Mouse (Mus musculus) neural tube, embryonic 14.5 days (tissue): Measurements from ENCODE around the gene Rab22a. TPM values are rescaled to one million over a fixed set of nuclear protein-coding genes. Genes with fewer than 3 reads are reported as not detected.

ENCODE experiments used
- ATAC-seq: fragments of 200-750 bp; cut with Nextera tagmentation; 2 replicates; pipeline ENCODE4 v1.8.0; 2017; ENCODE audit warnings: low read depth, mild to moderate bottlenecking, moderate TSS enrichment, moderate library complexity
- H3K27ac ChIP-seq: fragments of 300-500 bp; sonication (generic); 2 replicates; pipeline ENCODE4 v1.5.1; 2014; ENCODE audit warnings: low read depth, mild to moderate bottlenecking, control low read depth, low read length, moderate library complexity, mixed read lengths
- H3K27me3 ChIP-seq: fragments of 300-500 bp; sonication (generic); 2 replicates; pipeline ENCODE4 v1.6.1; 2014; ENCODE audit warnings: low read length; ENCODE audit not compliant: control insufficient read depth, insufficient read depth
- H3K36me3 ChIP-seq: fragments of 300-500 bp; sonication (generic); 2 replicates; pipeline ENCODE4 v1.6.1; 2014; ENCODE audit warnings: low read length, mixed read lengths; ENCODE audit not compliant: control insufficient read depth, insufficient read depth
- H3K4me1 ChIP-seq: fragments of 300-500 bp; sonication (generic); 2 replicates; pipeline ENCODE4 v1.6.1; 2014; ENCODE audit warnings: low read length; ENCODE audit not compliant: control insufficient read depth, insufficient read depth
- H3K4me2 ChIP-seq: fragments of 300-500 bp; sonication (generic); 2 replicates; pipeline ENCODE4 v1.6.1; 2014; ENCODE audit warnings: mild to moderate bottlenecking, low read depth, low read length, control low read depth
- H3K4me3 ChIP-seq: fragments of 300-500 bp; sonication (generic); 2 replicates; pipeline ENCODE4 v1.5.1; 2014; ENCODE audit warnings: low read depth, low read length, control low read depth, mixed read lengths
- H3K9ac ChIP-seq: fragments of 300-500 bp; sonication (generic); replicated peaks from 2 replicates; pipeline ENCODE4 v1.6.1; 2014; ENCODE audit warnings: low read depth, mild to moderate bottlenecking, control low read depth, low read length, mixed read lengths
- H3K9me3 ChIP-seq: fragments of 300-500 bp; sonication (generic); 2 replicates; pipeline ENCODE4 v1.6.1; 2016; ENCODE audit warnings: low read length; ENCODE audit not compliant: control insufficient read depth
- WGBS: fragments of 180-500 bp; shearing (Covaris S2); extraction: QIAGEN DNeasy Blood & Tissue Kit; methylation state at CpG from one replicate; pipeline ENCODE4 v1.1.7; 2014; 5-methylcytosine and 5-hydroxymethylcytosine counted together
- polyA plus RNA-seq: library from polyadenylated mRNA; unstranded; fragments of >200 nt; fragmentation: Nextera tagmentation; extraction: Ambion mirVana; gene quantifications from 2 replicates; pipeline ENCODE4 v1.2.1, GENCODE M21; 2014

Rab22a gene
- polyA plus RNA-seq, 1 experiment from 2014 or later: 35.5 TPM

DNA sequence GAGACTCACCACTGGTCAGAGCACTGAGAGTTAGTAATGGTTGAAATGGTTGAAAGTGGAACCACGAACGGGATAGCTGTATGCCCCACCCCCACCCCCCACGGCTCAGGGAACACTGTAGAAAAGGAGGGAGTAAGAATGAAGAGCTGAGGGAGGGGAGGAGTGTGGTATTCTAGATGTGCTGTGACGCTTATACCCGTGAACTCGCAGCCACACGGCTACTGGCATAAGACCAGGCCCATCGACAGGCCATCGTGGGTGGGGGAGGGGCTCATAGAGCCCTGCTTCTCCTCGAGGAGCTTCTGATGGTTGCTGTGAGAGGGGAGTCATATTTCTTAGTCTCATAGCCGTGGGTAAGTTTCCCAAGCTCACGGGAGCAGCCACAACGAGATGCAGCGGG, 64.8 kb downstream of the Rab22a start:
- no peak overlapping the region for H3K27ac ChIP-seq
- WGBS: 12% methylated on average over 14 of the region's 14 CpGs
- no peaks in the 10 kb centered on the region for H3K27me3 ChIP-seq
- 0 out of 2 replicates have a peak, but pooled peaks cover 2% of the 10 kb centered on the region for H3K4me1 ChIP-seq
- ATAC-seq: no peak
- H3K4me3 ChIP-seq: no peak overlapping the region
- H3K9ac ChIP-seq: no peak overlapping the region
- no peaks in the 10 kb centered on the region for H3K36me3 ChIP-seq
- no peak overlapping the region for H3K4me2 ChIP-seq
- no peaks in the 10 kb centered on the region for H3K9me3 ChIP-seq

DNA sequence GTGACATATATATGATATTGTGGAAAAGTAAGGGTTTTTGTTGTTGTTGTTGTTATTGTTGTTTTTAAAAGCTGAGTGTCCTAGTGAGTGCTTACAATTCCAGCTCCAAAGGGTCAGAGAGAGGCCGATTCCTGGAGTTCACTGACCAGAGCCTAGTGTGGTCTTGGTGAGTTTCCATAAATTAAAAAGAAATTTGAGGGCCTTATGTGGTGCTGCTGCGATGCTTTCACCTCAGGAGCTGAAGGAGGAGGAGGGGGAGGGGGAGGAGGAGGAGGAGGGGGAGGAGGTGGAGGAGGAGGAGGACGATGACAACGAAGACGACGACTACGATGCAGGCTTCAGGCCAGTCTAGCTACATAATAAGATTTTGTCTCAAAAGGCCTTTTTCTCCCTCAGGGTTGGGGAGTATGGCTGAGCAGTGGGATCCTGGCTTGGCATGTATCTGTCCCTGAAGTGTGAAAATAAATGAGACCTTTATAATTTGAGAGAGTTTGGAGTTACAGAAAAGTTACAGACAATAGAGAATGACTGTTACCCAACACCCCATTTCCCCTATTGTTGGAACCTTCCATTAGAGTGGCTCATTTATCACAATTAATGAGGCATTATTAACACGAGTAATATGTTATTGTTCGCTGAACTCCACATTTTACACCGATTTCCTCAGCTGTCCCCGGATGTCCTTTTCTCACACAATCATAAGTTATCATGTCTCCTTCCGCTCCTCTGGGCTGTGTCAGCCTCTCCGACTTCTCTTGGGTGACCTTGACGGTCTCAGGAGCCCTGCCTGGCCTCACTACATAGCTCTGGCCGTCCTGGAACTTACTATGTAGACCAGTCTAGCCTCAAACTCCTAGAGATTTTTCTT, 65.6 kb downstream of the Rab22a start:
- 16% methylated on average over 15 of the region's 15 CpGs for WGBS
- Histone ChIP-seq H3K4me2 (no peak overlapping the region), H3K9me3 (no peaks in the 10 kb centered on the region), H3K4me1 (0 out of 2 replicates have a peak, but pooled peaks cover 2% of the 10 kb centered on the region), H3K4me3 (no peak overlapping the region), H3K9ac (no peak overlapping the region), H3K36me3 (no peaks in the 10 kb centered on the region), H3K27ac (no peak overlapping the region), H3K27me3 (no peaks in the 10 kb centered on the region)
- no peak for ATAC-seq

DNA sequence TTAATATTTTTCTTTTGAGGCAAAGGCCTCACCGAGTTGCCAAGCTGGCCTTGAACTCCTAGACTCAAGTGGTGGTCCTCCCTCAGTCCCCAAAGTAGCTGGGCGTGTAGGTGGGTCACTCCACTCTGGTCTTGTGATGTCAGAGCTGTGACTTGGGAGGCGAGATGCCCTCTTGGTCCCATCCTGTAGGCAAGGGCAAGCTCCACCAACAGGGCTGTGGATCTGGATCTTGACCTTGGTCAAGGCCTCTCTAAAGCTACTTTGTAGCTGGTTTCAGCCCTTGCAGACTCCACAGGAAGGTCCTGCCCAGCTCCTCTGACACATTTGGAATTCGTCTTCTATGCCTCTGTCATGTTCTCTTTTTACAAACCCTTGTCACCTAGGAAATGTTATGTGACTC, 66.3 kb downstream of the Rab22a start:
- Histone ChIP-seq H3K9ac (no peak overlapping the region), H3K27ac (no peak overlapping the region), H3K4me3 (no peak overlapping the region), H3K36me3 (no peaks in the 10 kb centered on the region), H3K9me3 (no peaks in the 10 kb centered on the region), H3K27me3 (no peaks in the 10 kb centered on the region), H3K4me1 (0 out of 2 replicates have a peak, but pooled peaks cover 2% of the 10 kb centered on the region), H3K4me2 (no peak overlapping the region)
- WGBS: 81% methylated on average over 4 of the region's 4 CpGs
- no peak for ATAC-seq

DNA sequence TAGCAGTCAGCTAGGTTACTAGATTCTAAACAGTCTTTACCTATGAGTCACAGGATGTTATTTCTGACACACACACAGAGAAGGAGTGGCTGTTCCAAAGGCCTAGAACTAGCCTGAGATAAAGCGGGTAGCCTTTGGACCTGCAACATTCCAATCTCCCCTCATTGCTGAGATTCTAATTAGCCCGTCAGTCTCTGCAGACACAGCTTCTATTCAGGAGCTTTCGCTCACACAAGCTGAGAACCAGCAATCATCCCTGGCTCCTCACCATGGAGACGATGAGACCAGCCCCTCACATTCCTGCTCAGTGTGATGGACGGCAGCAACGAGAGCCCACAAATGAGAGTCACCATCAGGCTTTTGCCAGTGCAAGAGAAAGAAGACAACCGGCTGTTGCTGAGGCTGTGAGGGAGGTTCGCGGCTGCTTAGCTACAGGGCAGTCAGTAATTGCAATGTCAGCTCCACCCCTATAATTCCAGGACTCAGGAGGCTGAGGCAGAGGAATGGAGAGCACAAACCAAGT, 70.9 kb downstream of the Rab22a start:
- no peak overlapping the region for H3K4me3 ChIP-seq
- peak; percentile 77; the same call in 1 of the 2 replicates for ATAC-seq
- H3K36me3 ChIP-seq: no peaks in the 10 kb centered on the region
- no peak overlapping the region for H3K4me2 ChIP-seq
- H3K9ac ChIP-seq: no peak overlapping the region
- no peaks in the 10 kb centered on the region for H3K9me3 ChIP-seq
- H3K4me1 ChIP-seq: 0 out of 2 replicates have a peak, but pooled peaks cover 3% of the 10 kb centered on the region
- 7% methylated on average over 9 of the region's 9 CpGs for WGBS
- H3K27ac ChIP-seq: no peak overlapping the region
- no peaks in the 10 kb centered on the region for H3K27me3 ChIP-seq

DNA sequence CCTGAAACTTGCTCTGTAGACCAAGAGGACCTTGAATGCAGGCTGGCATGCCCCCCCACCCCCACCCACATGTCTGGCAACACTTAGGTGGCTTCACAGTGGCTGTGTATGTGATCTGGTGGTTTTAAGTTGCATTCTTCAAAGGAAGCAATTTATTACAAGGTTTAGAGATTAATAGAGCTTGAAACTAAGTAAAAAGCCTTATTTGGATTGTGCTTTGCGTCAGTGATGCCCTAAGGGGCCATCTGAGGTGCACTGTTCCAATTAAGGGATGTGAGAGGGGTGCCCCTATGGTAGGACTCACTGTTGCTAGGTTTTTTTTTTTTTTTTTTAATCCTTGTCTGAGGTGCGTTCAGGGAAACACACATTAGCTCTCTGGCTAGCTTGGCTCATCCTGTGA, 74.9 kb downstream of the Rab22a start:
- Histone ChIP-seq H3K27me3 (no peaks in the 10 kb centered on the region), H3K9ac (no peak overlapping the region), H3K36me3 (no peaks in the 10 kb centered on the region), H3K9me3 (no peaks in the 10 kb centered on the region), H3K4me2 (no peak overlapping the region), H3K4me3 (no peak overlapping the region), H3K4me1 (peaks cover 11% of the 10 kb centered on the region), H3K27ac (no peak overlapping the region)
- ATAC-seq: no peak
- WGBS: 49% methylated on average over 2 of the region's 2 CpGs

DNA sequence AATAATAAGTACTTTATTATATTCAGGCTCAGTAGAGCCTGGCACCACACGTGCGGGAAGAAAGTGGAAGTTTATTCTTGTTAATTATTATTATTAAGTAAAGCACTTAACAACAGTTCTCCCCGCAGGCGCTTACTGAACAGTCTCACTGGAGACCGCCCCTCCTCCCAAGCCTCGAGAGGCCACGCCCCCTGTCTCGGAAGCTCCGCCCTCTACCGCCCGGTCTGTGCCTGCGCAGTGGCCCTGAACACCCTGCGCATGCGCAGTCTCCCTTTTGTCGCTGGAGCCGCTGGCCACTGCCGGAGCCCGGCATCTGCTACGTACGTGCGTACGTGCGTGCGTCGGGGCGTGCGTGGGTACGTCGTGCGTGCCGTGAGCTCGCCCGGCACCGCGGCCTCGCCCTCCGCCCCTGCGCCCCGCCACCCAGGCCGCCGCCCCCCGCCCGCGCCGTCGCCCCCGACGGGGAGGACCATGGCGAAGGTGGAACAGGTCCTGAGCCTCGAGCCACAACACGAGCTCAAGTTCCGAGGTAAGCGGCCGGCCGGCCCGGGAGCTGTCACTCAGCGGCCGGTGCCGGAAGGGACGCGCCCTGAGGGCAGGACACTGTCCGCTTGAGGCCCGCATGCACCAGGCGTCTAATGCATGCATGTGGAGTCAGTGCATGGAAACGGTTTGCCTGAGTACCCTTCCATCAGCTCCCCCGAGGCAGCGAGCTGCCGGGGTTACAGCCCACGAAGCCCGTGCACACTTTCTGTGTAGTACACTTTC, 77.8 kb downstream of the Rab22a start, which contains the start of gene Vapb:
Gene Vapb (plus strand): TSS at position 290 of the 768 bp plus-strand sequence.
- peak within 1 kb of the TSS; percentile 79 for H3K9ac ChIP-seq
- peak within 1 kb of the TSS; percentile 83 for H3K4me2 ChIP-seq
- WGBS: under 1% methylated on average over 70 of the region's 70 CpGs
- ATAC-seq: peak; percentile 97
- no peaks in the 10 kb centered on the region for H3K9me3 ChIP-seq
- H3K4me1 ChIP-seq: peaks cover 20% of the 10 kb centered on the region
- H3K4me3 ChIP-seq: peak within 1 kb of the TSS; percentile 90
- peak within 1 kb of the TSS; percentile 81 for H3K27ac ChIP-seq
- H3K36me3 ChIP-seq: no peaks in the 10 kb centered on the region
- no peaks in the 10 kb centered on the region for H3K27me3 ChIP-seq

DNA sequence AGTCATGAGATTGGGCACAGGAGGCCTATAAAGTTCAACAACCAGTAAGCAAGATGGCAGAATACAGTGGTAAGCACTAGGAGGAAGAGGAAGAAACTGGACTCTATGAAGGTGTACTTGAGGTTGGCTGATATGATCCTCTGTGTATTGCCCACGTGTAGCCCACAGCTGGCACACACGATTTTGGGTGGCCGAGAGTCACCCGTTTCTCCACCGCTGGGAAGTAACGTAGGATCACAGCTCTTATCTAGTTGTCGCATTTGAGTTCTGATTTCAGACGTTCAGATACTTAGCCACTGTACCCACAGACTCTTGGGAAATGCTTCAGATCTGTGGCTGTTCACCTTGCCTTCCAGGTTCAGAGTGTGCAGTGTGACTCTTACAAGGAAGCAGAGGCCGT, 78.7 kb downstream of the Rab22a start:
- Histone ChIP-seq H3K9me3 (no peaks in the 10 kb centered on the region), H3K4me2 (peak overlapping the region; percentile 83), H3K27ac (no peak overlapping the region), H3K4me1 (peaks cover 23% of the 10 kb centered on the region), H3K9ac (peak overlapping the region; percentile 79), H3K4me3 (peak overlapping the region; percentile 90), H3K27me3 (no peaks in the 10 kb centered on the region), H3K36me3 (no peaks in the 10 kb centered on the region)
- no peak for ATAC-seq
- 85% methylated on average over 9 of the region's 9 CpGs for WGBS

DNA sequence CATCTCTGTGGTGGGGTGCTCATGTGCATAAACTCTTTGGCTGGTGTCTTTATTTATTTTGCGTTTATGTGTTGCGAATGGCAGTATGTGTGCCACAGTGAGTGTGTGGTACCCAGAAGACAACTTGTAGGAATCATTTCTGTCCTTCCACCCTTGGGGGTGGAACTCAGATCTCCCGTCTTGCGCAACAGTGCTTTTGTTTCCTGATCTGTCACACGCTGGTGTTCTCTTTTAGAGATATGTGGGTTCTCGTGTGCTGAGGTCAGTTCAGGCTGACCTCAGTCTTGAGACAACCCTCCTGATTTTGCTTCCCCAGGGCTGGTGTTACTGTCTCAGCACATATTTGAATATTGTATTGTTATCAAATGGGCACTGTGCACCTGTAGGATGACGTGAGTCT, 79.5 kb downstream of the Rab22a start:
- no peak overlapping the region for H3K27ac ChIP-seq
- H3K9me3 ChIP-seq: no peaks in the 10 kb centered on the region
- no peak overlapping the region for H3K9ac ChIP-seq
- no peak for ATAC-seq
- H3K4me3 ChIP-seq: no peak overlapping the region
- H3K27me3 ChIP-seq: no peaks in the 10 kb centered on the region
- H3K4me2 ChIP-seq: no peak overlapping the region
- peaks cover 26% of the 10 kb centered on the region for H3K4me1 ChIP-seq
- WGBS: 89% methylated on average over 7 of the region's 7 CpGs
- H3K36me3 ChIP-seq: no peaks in the 10 kb centered on the region
